Comparison of ENCODE assay signal across 10 mouse cellular contexts in the genomic region with DNA sequence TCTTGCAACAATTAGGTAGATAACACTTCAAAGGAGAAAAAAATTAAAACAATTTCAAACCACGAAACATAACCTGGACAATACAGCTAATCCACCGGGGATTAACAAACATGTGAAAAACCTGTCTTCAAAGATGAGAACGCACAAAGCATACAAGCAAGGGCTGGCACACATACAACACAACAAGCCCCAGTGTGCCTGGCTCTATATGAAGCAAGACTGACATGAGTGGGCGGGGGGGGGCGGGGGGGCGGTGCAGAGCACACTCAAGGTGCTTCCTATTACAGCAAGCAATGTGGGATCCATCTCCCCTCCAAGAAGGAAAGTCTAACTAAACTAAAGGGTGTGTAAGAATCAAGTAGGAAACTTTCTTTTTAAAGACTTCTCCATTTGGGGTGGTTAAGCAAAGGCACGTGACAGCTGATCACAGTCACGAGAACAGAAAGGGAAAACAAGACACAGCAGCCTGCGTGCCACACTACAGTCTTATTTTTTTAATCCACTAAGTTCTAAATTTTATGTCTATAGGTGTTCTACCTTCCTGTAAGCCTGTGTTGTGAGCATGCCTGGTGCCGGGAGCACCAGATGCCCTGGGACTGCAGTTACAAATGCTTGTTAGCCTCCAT. TPM values are rescaled to one million over a fixed set of nuclear protein-coding genes. Genes with fewer than 3 reads are reported as not detected.
DNase-seq lines count a peak whose midpoint lies in the region; ATAC-seq and TF ChIP-seq lines count a peak whose summit lies in the region.
"Had no signal": no experiment of that assay in that cellular context is flagged by ENCODE, and none has a peak within 500 bp of the region (broad histone marks: within the 10 kb centered on the region; RNA-seq: fewer than 3 reads in every experiment).

No protein-coding gene starts in this region.

- no peak for ATAC-seq in heart, embryonic 13.5 days (ENCODE audit: extremely low read depth, insufficient number of reproducible peaks, low FRiP score, low TSS enrichment)
- ATAC-seq in liver, embryonic 15.5 days (ENCODE audit: insufficient read depth), result 0 out of 2 replicates have a peak, but pooled peaks have one; percentile 18
- no peak for ATAC-seq in hindbrain, embryonic 16.5 days

- peaks cover 56% of the 10 kb centered on the region for H3K79me3 ChIP-seq in C2C12 (ENCODE audit: low read depth)

- no peaks in the 10 kb centered on the region for H3K9me3 ChIP-seq in heart, embryonic 13.5 days
- no peaks in the 10 kb centered on the region for H3K9me3 ChIP-seq in liver, embryonic 15.5 days (replicated peaks)
- H3K9me3 ChIP-seq in hindbrain, embryonic 16.5 days (ENCODE audit: control insufficient read depth, low read length), result no peaks in the 10 kb centered on the region
- H3K9me3 ChIP-seq: intestine, embryonic 15.5 days; neural tube, embryonic 13.5 days had no signal

- peak; percentile 83 for DNase-seq in 416B (ENCODE audit: low read depth)
- DNase-seq in adrenal gland, adult 8-10 months, result no peak
- no peak for DNase-seq in gastrocnemius, adult 18-20 months (ENCODE audit: low spot score)
- DNase-seq in adrenal gland, postnatal 25 days, result no peak

- no peaks in the 10 kb centered on the region for H3K27me3 ChIP-seq in C2C12 (ENCODE audit: control insufficient read depth, insufficient read depth, insufficient read length)
- no peaks in the 10 kb centered on the region for H3K27me3 ChIP-seq in heart, embryonic 13.5 days (replicated peaks)
- H3K27me3 ChIP-seq in liver, embryonic 15.5 days, result no peaks in the 10 kb centered on the region
- no peaks in the 10 kb centered on the region for H3K27me3 ChIP-seq in hindbrain, embryonic 16.5 days (replicated peaks; ENCODE audit: control insufficient read depth, insufficient read depth, low read length)
- H3K27me3 ChIP-seq: intestine, embryonic 15.5 days; neural tube, embryonic 13.5 days had no signal

- peak overlapping the region; percentile 25 for H3K9ac ChIP-seq in heart, embryonic 13.5 days
- H3K9ac ChIP-seq in liver, embryonic 15.5 days, result 0 out of 2 replicates have a peak overlapping the region, but pooled peaks have one; percentile 12
- no peak overlapping the region for H3K9ac ChIP-seq in hindbrain, embryonic 16.5 days (ENCODE audit: low read depth, low read length)
- H3K9ac ChIP-seq: intestine, embryonic 15.5 days; neural tube, embryonic 13.5 days had no signal

- TF ChIP-seq CTCF in C2C12 (IDR thresholded peaks at IDR 0.05; ENCODE audit: control insufficient read depth, insufficient read depth, insufficient read length), result no peak

- peak overlapping the region; percentile 60 for H3K4me2 ChIP-seq in heart, embryonic 13.5 days
- peak overlapping the region; percentile 55 for H3K4me2 ChIP-seq in liver, embryonic 15.5 days
- no peak overlapping the region for H3K4me2 ChIP-seq in hindbrain, embryonic 16.5 days (ENCODE audit: low read length)
- H3K4me2 ChIP-seq: intestine, embryonic 15.5 days; neural tube, embryonic 13.5 days had no signal

- 73% methylated on average over 10 of the region's 10 CpGs for WGBS in heart, embryonic 13.5 days
- WGBS in liver, embryonic 15.5 days (ENCODE audit: insufficient replicate concordance), result 26% methylated on average over 10 of the region's 10 CpGs
- WGBS in hindbrain, embryonic 16.5 days, result 76% methylated on average over 10 of the region's 10 CpGs

- no peak overlapping the region for H3K4me3 ChIP-seq in C2C12 (ENCODE audit: insufficient read depth, poor library complexity, severe bottlenecking)
- H3K4me3 ChIP-seq in heart, embryonic 13.5 days, result peak overlapping the region; percentile 9; the same call in 1 of the 2 replicates
- H3K4me3 ChIP-seq in liver, embryonic 15.5 days (replicated peaks), result peak overlapping the region; percentile 28
- no peak overlapping the region for H3K4me3 ChIP-seq in hindbrain, embryonic 16.5 days (ENCODE audit: low read length)
- H3K4me3 ChIP-seq: intestine, embryonic 15.5 days; neural tube, embryonic 13.5 days had no signal

- no peak overlapping the region for H3ac ChIP-seq in C2C12 (ENCODE audit: control insufficient read depth, insufficient read length, low read depth)

- peaks cover 81% of the 10 kb centered on the region for H3K79me2 ChIP-seq in C2C12 (ENCODE audit: control insufficient read depth, insufficient read depth)

- peak overlapping the region; percentile 51 for H3K27ac ChIP-seq in heart, embryonic 13.5 days (replicated peaks)
- peak overlapping the region; percentile 76 for H3K27ac ChIP-seq in liver, embryonic 15.5 days (replicated peaks)
- no peak overlapping the region for H3K27ac ChIP-seq in hindbrain, embryonic 16.5 days (ENCODE audit: low read depth, low read length)
- H3K27ac ChIP-seq: intestine, embryonic 15.5 days; neural tube, embryonic 13.5 days had no signal

- peaks cover 31% of the 10 kb centered on the region for H3K36me3 ChIP-seq in C2C12 (ENCODE audit: control insufficient read depth, insufficient read depth)
- H3K36me3 ChIP-seq in heart, embryonic 13.5 days, result peaks cover 31% of the 10 kb centered on the region
- 0 out of 2 replicates have a peak, but pooled peaks cover 2% of the 10 kb centered on the region for H3K36me3 ChIP-seq in liver, embryonic 15.5 days (replicated peaks)
- H3K36me3 ChIP-seq in hindbrain, embryonic 16.5 days (ENCODE audit: control insufficient read depth, insufficient read depth, low read length), result peaks cover 11% of the 10 kb centered on the region

- H3K4me1 ChIP-seq in heart, embryonic 13.5 days, result peaks cover 50% of the 10 kb centered on the region
- H3K4me1 ChIP-seq in liver, embryonic 15.5 days (replicated peaks), result peaks cover 23% of the 10 kb centered on the region
- H3K4me1 ChIP-seq in hindbrain, embryonic 16.5 days (ENCODE audit: control insufficient read depth, insufficient read depth, low read depth, low read length), result peaks cover 13% of the 10 kb centered on the region

TF ChIP-seq in C2C12, 6 proteins besides CTCF, POLR2A, EP300 and RAD21:
- TF ChIP-seq USF1 (IDR thresholded peaks at IDR 0.05; ENCODE audit: low read depth) (peak; percentile 77), MAX (IDR thresholded peaks at IDR 0.05) (no peak)

RNA-seq across cellular contexts. Expression of a gene that starts 42.3 kb away (rescaled TPM):
- polyA plus RNA-seq in C2C12 (2012; fragmentation: generic; extraction: Trizol), result 12.0 TPM
- polyA plus RNA-seq in heart, embryonic 13.5 days (2015; fragmentation: Nextera tagmentation; extraction: Ambion mirVana), result 8.7 and 9.2 TPM in 2 replicates
- polyA plus RNA-seq in liver, embryonic 15.5 days (2015; fragmentation: Nextera tagmentation; extraction: Ambion mirVana), result 3.0 and 3.7 TPM in 2 replicates
- 100 to 1,000 TPM; 102 to 154 (median 134) TPM for total RNA-seq in adrenal gland, adult 8-10 months (2022)
- polyA plus RNA-seq in hindbrain, embryonic 16.5 days (2015; fragmentation: Nextera tagmentation; extraction: Ambion mirVana), result 40.8 and 44.5 TPM in 2 replicates
- total RNA-seq in gastrocnemius, adult 18-20 months (2021), result 10 to 100 TPM in 1 of 2 experiments, 1 to 10 TPM in 1; 9.4 to 12.9 TPM
- total RNA-seq in adrenal gland, postnatal 25 days (2021), result 61.4 and 68.0 TPM in 2 replicates

Comparison
In these comparisons a context has a peak if more than half of its experiments do, and no peak if none do; other contexts are left out.
1. H3K4me3 ChIP-seq: peak in heart, embryonic 13.5 days (single experiment) and liver, embryonic 15.5 days (single experiment); none in C2C12 (single experiment) and hindbrain, embryonic 16.5 days (single experiment).